Mouse (Mus musculus) embryonic fibroblast, embryonic 13.5 days (primary cell): ENCODE measurements at regions not wholly inside any gene's neighbourhood (a gene's known extent, or its start where the extent isn't known, plus 50 kb on each side); places are given as distances from the start of the nearest gene placed in this dataset.
"Not testable (repeated sequence)": the region's sequence is repeated elsewhere in the genome, so short reads cannot be mapped to it uniquely, and the experiment has no call there.

ENCODE experiments used
- CTCF ChIP-seq: IDR thresholded peaks from 2 replicates; pipeline ENCODE4 v1.5.1; 2011; ENCODE audit warnings: mild to moderate bottlenecking, control low read depth, low read length, moderate library complexity, borderline replicate concordance; ENCODE audit not compliant: insufficient read depth
- POLR2A ChIP-seq: IDR thresholded peaks from 2 replicates; pipeline ENCODE4 v1.6.1; 2011; ENCODE audit warnings: low read depth, mild to moderate bottlenecking, control low read depth, low read length, moderate library complexity

- TF ChIP-seq POLR2A, CTCF: not testable (repeated sequence)
Observed at GRCm38 (mm10) chr8:20107154-20107553, 204.0 kb downstream of the Gm31371 start.
